Mouse (Mus musculus) MEL (cell line): ENCODE measurements around the gene Cntrl. TPM values are rescaled to one million over a fixed set of nuclear protein-coding genes. Genes with fewer than 3 reads are reported as not detected.

ENCODE experiments used
- DNase-seq: peaks from one replicate; pipeline ENCODE4 v3.0.0; 2011; ENCODE audit warnings: low read depth, low spot score
- H3K27ac ChIP-seq: 2 replicates; pipeline ENCODE4 v1.5.1; 2012; ENCODE audit warnings: low read depth, mild to moderate bottlenecking, control low read depth, low read length, moderate library complexity; ENCODE audit not compliant: control insufficient read depth
- H3K27me3 ChIP-seq, 2 experiments: fragments of 150-350 bp in 1 of 2; sonication (generic) in 1 of 2; 2 replicates each; pipeline ENCODE4 v1.6.1; 2012; ENCODE audit warnings: low read length in 2 of 2, mild to moderate bottlenecking in 2 of 2, improper control_type of control experiment in 1 of 2, moderate library complexity in 1 of 2; ENCODE audit not compliant: insufficient read depth in 2 of 2, control insufficient read depth in 1 of 2
- H3K36me3 ChIP-seq, 2 experiments: 2 replicates each; pipeline ENCODE4 v1.6.1; 2012 to 2014; ENCODE audit warnings: low read length in 2 of 2, improper control_type of control experiment in 1 of 2, inconsistent platforms in 1 of 2, mild to moderate bottlenecking in 1 of 2; ENCODE audit not compliant: insufficient read depth in 2 of 2, control insufficient read depth in 1 of 2
- H3K4me1 ChIP-seq, 2 experiments: fragments of 150-350 bp in 1 of 2; sonication (generic) in 1 of 2; 2 replicates each; pipeline ENCODE4 v1.6.1; 2012; ENCODE audit warnings: low read length in 2 of 2, improper control_type of control experiment in 1 of 2, mild to moderate bottlenecking in 1 of 2; ENCODE audit not compliant: insufficient read depth in 2 of 2, control insufficient read depth in 1 of 2
- H3K4me3 ChIP-seq, 2 experiments: fragments of 150-350 bp in 1 of 2; sonication (generic) in 1 of 2; 2 replicates each; pipeline ENCODE4 v1.5.1; 2012; ENCODE audit warnings: low read depth in 2 of 2, low read length in 2 of 2, mild to moderate bottlenecking in 2 of 2, moderate library complexity in 2 of 2, control low read depth in 1 of 2, improper control_type of control experiment in 1 of 2; ENCODE audit not compliant: control insufficient read depth in 1 of 2, insufficient read depth in 1 of 2
- H3K79me2 ChIP-seq: 2 replicates; pipeline ENCODE4 v1.6.1; 2012; ENCODE audit warnings: mild to moderate bottlenecking, low read length, moderate library complexity; ENCODE audit not compliant: control insufficient read depth, poor library complexity, insufficient read depth
- H3K9ac ChIP-seq: 2 replicates; pipeline ENCODE4 v1.6.1; 2012; ENCODE audit warnings: low read depth, mild to moderate bottlenecking, control low read depth, low read length, moderate library complexity; ENCODE audit not compliant: control insufficient read depth, poor library complexity, severe bottlenecking
- H3K9me3 ChIP-seq: fragments of 150-350 bp; sonication (generic); replicated peaks from 2 replicates; pipeline ENCODE4 v1.6.1; 2012; ENCODE audit warnings: mild to moderate bottlenecking, low read length, improper control_type of control experiment, moderate library complexity; ENCODE audit not compliant: insufficient read depth
- BHLHE40 ChIP-seq: IDR thresholded peaks from 2 replicates; pipeline ENCODE4 v1.6.1; 2012; ENCODE audit warnings: low read depth, mild to moderate bottlenecking, inconsistent platforms, low read length, improper control_type of control experiment, borderline replicate concordance
- CHD2 ChIP-seq: IDR thresholded peaks from 2 replicates; pipeline ENCODE4 v1.6.1; 2011; ENCODE audit warnings: low read length, improper control_type of control experiment
- CTCF ChIP-seq, 3 experiments: IDR thresholded peaks in 2 of 3; conservative IDR thresholded peaks in 1 of 3; 2 replicates each; pipeline ENCODE4 v1.5.1; 2011 to 2012; ENCODE audit warnings: low read length in 3 of 3, low read depth in 2 of 3, mild to moderate bottlenecking in 2 of 3, improper control_type of control experiment in 1 of 3, inconsistent platforms in 1 of 3, mixed read lengths in 1 of 3, moderate library complexity in 1 of 3; ENCODE audit not compliant: control insufficient read depth in 1 of 3, insufficient read depth in 1 of 3, poor library complexity in 1 of 3, severe bottlenecking in 1 of 3
- E2F4 ChIP-seq: IDR thresholded peaks from 2 replicates; pipeline ENCODE4 v1.6.1; 2011; ENCODE audit warnings: low read depth, low read length, improper control_type of control experiment, borderline replicate concordance
- ELF1 ChIP-seq: IDR thresholded peaks from 2 replicates; pipeline ENCODE4 v1.6.1; 2014; ENCODE audit warnings: low read depth, mild to moderate bottlenecking, inconsistent platforms, low read length, improper control_type of control experiment, moderate library complexity
- EP300 ChIP-seq, 2 experiments: IDR thresholded peaks; 2 replicates each; pipeline ENCODE4 v1.6.1; 2011; ENCODE audit warnings: improper control_type of control experiment in 2 of 2, low read length in 2 of 2, low read depth in 1 of 2, mild to moderate bottlenecking in 1 of 2
- ETS1 ChIP-seq: IDR thresholded peaks from 2 replicates; pipeline ENCODE4 v1.6.1; 2012; ENCODE audit warnings: low read depth, mild to moderate bottlenecking, inconsistent platforms, low read length, improper control_type of control experiment, moderate library complexity
- GABPA ChIP-seq: IDR thresholded peaks from 2 replicates; pipeline ENCODE4 v1.6.1; 2012; ENCODE audit warnings: low read depth, mild to moderate bottlenecking, inconsistent platforms, low read length, improper control_type of control experiment, moderate library complexity
- JUND ChIP-seq: IDR thresholded peaks from 2 replicates; pipeline ENCODE4 v1.6.1; 2011; ENCODE audit warnings: low read depth, mild to moderate bottlenecking, improper control_type of control experiment, low read length
- KAT2A ChIP-seq: conservative IDR thresholded peaks from 2 replicates; pipeline ENCODE4 v1.6.1; 2012; ENCODE audit warnings: low read depth, low read length, improper control_type of control experiment, inconsistent platforms
- MAFK ChIP-seq: IDR thresholded peaks from 2 replicates; pipeline ENCODE4 v1.6.1; 2011; ENCODE audit warnings: low read depth, mild to moderate bottlenecking, low read length, improper control_type of control experiment, borderline replicate concordance
- MEF2A ChIP-seq: IDR thresholded peaks from 2 replicates; pipeline ENCODE4 v1.6.1; 2014; ENCODE audit warnings: low read depth, mild to moderate bottlenecking, inconsistent platforms, low read length, improper control_type of control experiment; ENCODE audit not compliant: poor library complexity, insufficient replicate concordance, severe bottlenecking; ENCODE audit errors: extremely low read depth
- MXI1 ChIP-seq: IDR thresholded peaks from 2 replicates; pipeline ENCODE4 v1.6.1; 2011; ENCODE audit warnings: mild to moderate bottlenecking, low read depth, low read length, improper control_type of control experiment
- MYB ChIP-seq: IDR thresholded peaks from 2 replicates; pipeline ENCODE4 v1.6.1; 2011; ENCODE audit warnings: mild to moderate bottlenecking, low read depth, low read length, improper control_type of control experiment
- NELFE ChIP-seq: IDR thresholded peaks from 2 replicates; pipeline ENCODE4 v1.6.1; 2011; ENCODE audit warnings: low read depth, low read length, improper control_type of control experiment
- POLR2A ChIP-seq, 2 experiments: IDR thresholded peaks; 2 replicates each; pipeline ENCODE4 v1.6.1; 2011 to 2012; ENCODE audit warnings: low read length in 2 of 2, mild to moderate bottlenecking in 2 of 2, control low read depth in 1 of 2, improper control_type of control experiment in 1 of 2, low read depth in 1 of 2, moderate library complexity in 1 of 2; ENCODE audit not compliant: control insufficient read depth in 1 of 2, insufficient read depth in 1 of 2, poor library complexity in 1 of 2
- POLR2AphosphoS2 ChIP-seq: IDR thresholded peaks from 2 replicates; pipeline ENCODE4 v1.6.1; 2011; ENCODE audit warnings: low read length, improper control_type of control experiment
- POLR2AphosphoS5 ChIP-seq: IDR thresholded peaks from 2 replicates; pipeline ENCODE4 v1.6.1; 2012; ENCODE audit warnings: low read depth, borderline replicate concordance, mild to moderate bottlenecking, inconsistent platforms, low read length, moderate library complexity, mixed read lengths
- SIN3A ChIP-seq: IDR thresholded peaks from 2 replicates; pipeline ENCODE4 v1.6.1; 2012; ENCODE audit warnings: low read length, improper control_type of control experiment, inconsistent platforms
- TAL1 ChIP-seq: IDR thresholded peaks from 2 replicates; pipeline ENCODE4 v1.6.1; 2012; ENCODE audit warnings: mild to moderate bottlenecking, inconsistent platforms, low read length, moderate library complexity, mixed read lengths
- TBP ChIP-seq: IDR thresholded peaks from 2 replicates; pipeline ENCODE4 v1.8.0; 2011; ENCODE audit warnings: low read depth, low read length, improper control_type of control experiment
- USF1 ChIP-seq: IDR thresholded peaks from 2 replicates; pipeline ENCODE4 v1.6.1; 2014; ENCODE audit warnings: low read depth, mild to moderate bottlenecking, inconsistent platforms, low read length, improper control_type of control experiment, moderate library complexity
- ZKSCAN1 ChIP-seq: IDR thresholded peaks from 2 replicates; pipeline ENCODE4 v1.6.1; 2012; ENCODE audit warnings: low read depth, mild to moderate bottlenecking, inconsistent platforms, low read length, improper control_type of control experiment, moderate library complexity
- ZMIZ1 ChIP-seq: IDR thresholded peaks from 2 replicates; pipeline ENCODE4 v1.6.1; 2012; ENCODE audit warnings: low read depth, mild to moderate bottlenecking, inconsistent platforms, low read length, improper control_type of control experiment, moderate library complexity
- polyA plus RNA-seq, 2 experiments: library from polyadenylated mRNA; stranded (reverse) in 1 of 2; unstranded in 1 of 2; fragments of >175 nt in 1 of 2; fragments of >200 nt in 1 of 2; gene quantifications; 2 replicates each; pipeline versions ENCODE4 v1.2.1 to v1.2.4; 2012; ENCODE audit warnings: low replicate concordance in 2 of 2, low read depth in 1 of 2; ENCODE audit not compliant: insufficient read length in 2 of 2, insufficient read depth in 1 of 2, missing spikeins in 1 of 2
- total RNA-seq: library from RNA; depleted of rRNA; stranded (reverse); fragments of 300-350 nt; gene quantifications from 2 replicates; pipeline ENCODE4 v1.2.3, GENCODE M21; 2012

Gene Cntrl
- total and polyA plus RNA-seq, 3 experiments: 17.0 to 24.0 TPM; not detected in 1

DNA sequence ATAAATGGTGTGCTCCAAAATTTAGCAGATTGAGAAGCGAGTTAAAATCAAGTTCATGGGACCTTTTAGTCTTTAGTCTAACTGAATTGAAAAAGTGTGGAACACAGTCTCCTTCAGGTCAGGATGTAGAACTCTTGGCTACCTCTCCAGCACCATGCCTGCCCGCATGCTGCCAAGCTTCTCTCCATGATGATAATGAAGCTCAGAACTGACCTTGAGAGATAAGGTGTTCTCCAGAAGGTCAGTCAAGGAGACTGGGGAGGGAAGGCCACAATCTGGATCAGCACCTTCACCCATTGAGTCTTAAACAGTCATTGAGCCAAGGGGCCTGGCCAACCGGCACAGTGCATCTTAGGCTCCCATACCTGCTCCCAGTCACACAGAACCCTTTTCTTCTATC, 97.5 kb downstream of the Cntrl start:
- no peak for DNase-seq
- peaks cover 0 to 14% of the 10 kb centered on the region in 2 experiments; a peak in 2 of 4 replicates for H3K36me3 ChIP-seq
- no peak overlapping the region for H3K4me3 ChIP-seq
- H3K79me2 ChIP-seq: no peaks in the 10 kb centered on the region
- H3K9me3 ChIP-seq: no peaks in the 10 kb centered on the region
- H3K27ac ChIP-seq: no peak overlapping the region
- TF ChIP-seq MEF2A (no peak), KAT2A (no peak), TAL1 (peak; percentile 9; the same call in 1 of the 2 replicates)
- H3K4me1 ChIP-seq: peaks cover 7 to 16% of the 10 kb centered on the region in 2 experiments
- H3K9ac ChIP-seq: no peak overlapping the region
- H3K27me3 ChIP-seq: no peaks in the 10 kb centered on the region

GRCm38 (mm10) chr2:35208054-35208453, 98.8 kb downstream of the Cntrl start:
- no peak for DNase-seq
- no peaks in the 10 kb centered on the region for H3K9me3 ChIP-seq
- TF ChIP-seq EP300 (IDR thresholded peaks at IDR 0.05; ENCODE audit: low read depth in 1 of 2, low read length in 2 of 2) (no peak), NELFE (no peak), ZKSCAN1 (no peak), ETS1 (no peak), GABPA (no peak), SIN3A (no peak)
- H3K9ac ChIP-seq: no peak overlapping the region
- no peaks in the 10 kb centered on the region for H3K79me2 ChIP-seq
- H3K27ac ChIP-seq: no peak overlapping the region
- H3K36me3 ChIP-seq: peaks cover 0 to 14% of the 10 kb centered on the region in 2 experiments; a peak in 2 of 4 replicates
- H3K4me1 ChIP-seq: peaks cover 4 to 17% of the 10 kb centered on the region in 2 experiments; a peak in 3 of 4 replicates
- no peak overlapping the region for H3K4me3 ChIP-seq
- no peaks in the 10 kb centered on the region for H3K27me3 ChIP-seq

DNA sequence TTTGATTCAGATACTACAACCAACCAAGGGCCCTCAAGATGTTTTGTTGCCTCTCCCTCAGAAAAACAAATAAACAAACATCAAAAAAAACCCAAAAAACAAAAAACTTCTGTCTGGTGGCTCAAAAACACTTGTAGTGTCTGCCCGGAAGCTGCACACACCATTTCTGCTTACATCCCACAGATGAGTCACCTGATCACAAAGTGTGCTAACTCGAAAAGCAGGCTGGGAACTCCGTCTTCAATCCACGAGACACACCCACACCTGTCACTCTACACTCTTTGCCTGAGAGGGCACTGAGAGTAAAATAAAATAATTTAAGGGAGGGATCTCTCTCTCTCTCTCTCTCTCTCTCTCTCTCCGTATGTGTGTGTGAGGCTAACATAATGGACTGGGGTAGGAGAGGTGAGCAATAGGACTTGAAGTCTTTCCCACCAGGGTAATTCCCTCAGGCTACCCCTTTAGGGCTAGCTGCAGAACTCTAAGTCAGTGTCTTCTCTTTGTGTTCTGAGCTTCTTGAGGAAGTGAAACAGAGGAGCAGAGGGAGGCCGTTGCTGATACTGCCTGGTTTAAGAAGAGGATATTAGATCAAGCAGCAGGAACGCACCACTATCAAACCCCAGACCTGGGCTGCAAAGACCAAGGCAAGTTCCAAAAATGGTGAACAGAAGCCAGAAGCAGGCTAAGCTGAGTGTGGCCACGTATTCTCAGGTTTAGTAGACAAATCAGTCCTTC, 99.8 kb downstream of the Cntrl start:
- Histone ChIP-seq H3K4me3 (peak overlapping the region; percentile 20 to 52), H3K9me3 (no peaks in the 10 kb centered on the region), H3K9ac (peak overlapping the region; percentile 51), H3K27ac (peak overlapping the region; percentile 69), H3K36me3 (peaks cover 0 to 15% of the 10 kb centered on the region in 2 experiments; a peak in 2 of 4 replicates), H3K79me2 (no peaks in the 10 kb centered on the region), H3K27me3 (no peaks in the 10 kb centered on the region), H3K4me1 (peaks cover 6 to 27% of the 10 kb centered on the region in 2 experiments; a peak in 3 of 4 replicates)
- peak; percentile 80 for DNase-seq
- TF ChIP-seq TBP (0 out of 2 replicates have a peak, but pooled peaks have one; percentile 38), GABPA (0 out of 2 replicates have a peak, but pooled peaks have one; percentile 17), BHLHE40 (no peak), ZKSCAN1 (no peak), ETS1 (peak; percentile 23; the same call in 1 of the 2 replicates), POLR2AphosphoS5 (no peak), MAFK (no peak), CHD2 (no peak), USF1 (peak; percentile 85), ZMIZ1 (no peak), POLR2AphosphoS2 (no peak), MYB (no peak), CTCF (IDR thresholded peaks at IDR 0.05 in 2 of 3, conservative IDR thresholded peaks at IDR 0.05 in 1 of 3; ENCODE audit: control insufficient read depth in 1 of 3, insufficient read depth in 1 of 3, low read depth in 2 of 3, low read length in 3 of 3, poor library complexity in 1 of 3, severe bottlenecking in 1 of 3) (no peak), ELF1 (no peak), MXI1 (peak; percentile 56; the same call in 1 of the 2 replicates), JUND (peak; percentile 16; the same call in 1 of the 2 replicates), E2F4 (no peak), POLR2A (IDR thresholded peaks at IDR 0.05; ENCODE audit: control insufficient read depth in 1 of 2, insufficient read depth in 1 of 2, low read depth in 1 of 2, low read length in 2 of 2, poor library complexity in 1 of 2) (0 out of 4 replicates have a peak, but pooled peaks of 1 of the 2 experiments have one; percentile 27)
